Mouse (Mus musculus) left cerebral cortex, postnatal 25 days (tissue): ENCODE results near the gene Ptges3. TPM values are rescaled to one million over a fixed set of nuclear protein-coding genes. Genes with fewer than 3 reads are reported as not detected.
A peak's percentile ranks its signal among the peaks of the same experiment; 100 is the strongest.

ENCODE experiments used
- DNase-seq, 2 experiments: peaks; one replicate each; pipeline ENCODE4 v3.0.0; 2022; ENCODE audit warnings: low spot score in 2 of 2, mixed read lengths in 1 of 2
- intact Hi-C: fragments of 180-260 bp; cut with DNase I; formaldehyde crosslinking; loops from one replicate; pipeline ENCODE4 v1.15.1; 2025
- total RNA-seq, 2 experiments: library from RNA; stranded (reverse); gene quantifications; 2 replicates each; pipeline ENCODE4 v1.2.3; 2021

Ptges3 gene
- 100 to 1,000 TPM; 127 to 132 TPM for total RNA-seq

DNA sequence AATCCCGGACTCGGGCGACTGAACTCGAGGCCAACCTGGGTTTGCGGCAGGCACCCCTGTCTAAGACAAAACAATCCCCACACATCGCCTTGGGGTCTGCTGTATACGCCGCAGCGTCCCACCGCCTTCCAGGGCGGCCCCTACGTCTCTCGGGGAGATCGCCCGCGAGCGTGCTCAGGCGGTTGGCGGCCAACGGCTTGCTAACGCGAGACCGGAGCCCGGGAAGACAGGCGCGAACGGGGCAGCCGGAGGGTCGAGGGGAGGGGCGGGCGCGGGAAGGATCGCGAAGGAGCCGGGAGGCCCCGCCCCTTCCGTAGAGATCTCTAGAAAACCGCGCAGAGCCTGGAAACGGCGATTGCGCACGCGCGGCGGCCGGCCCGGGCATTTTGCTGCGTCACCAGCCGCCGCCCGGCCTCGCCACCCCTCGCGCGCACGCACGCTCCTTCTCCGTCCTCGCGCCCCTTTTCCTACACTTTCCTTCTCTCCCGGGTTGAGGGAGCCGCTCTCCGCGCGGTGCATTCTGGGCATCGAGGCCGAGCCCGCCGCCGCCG, at the start of gene Ptges3:
Ptges3 (plus strand) TSS at position 354 of the 551 bp plus-strand sequence.
- intact Hi-C loops = loop anchor here (2.0 kb wide), 2 partner anchors 22 to 24 kb away; partner anchors contain the start of gene Atp5b
- DNase-seq = peak; percentile 97 to 98

DNA sequence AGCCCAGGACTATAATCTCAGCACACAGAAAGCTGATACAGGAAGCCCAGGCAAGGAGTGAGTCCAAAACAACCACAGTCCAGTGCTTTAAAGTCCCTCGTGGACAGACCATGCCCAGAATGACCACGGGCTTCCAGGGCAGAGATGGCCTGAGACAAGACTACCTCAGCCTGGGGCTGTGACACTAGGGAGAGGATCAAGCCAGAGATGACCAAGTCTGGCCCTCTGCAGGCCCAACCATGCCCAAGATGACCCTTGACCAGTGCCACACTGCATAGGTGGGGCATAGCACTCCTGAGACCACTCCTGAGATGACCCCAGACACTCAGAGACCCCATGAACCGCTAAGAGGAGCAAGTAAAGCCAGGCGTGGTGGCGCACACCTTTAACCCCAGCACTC, 49.0 kb upstream of the Ptges3 start:
- intact Hi-C loops = loop anchor here (2.0 to 5.0 kb wide), 3 partner anchors 65 to 312 kb away; no protein-coding TSS in a partner anchor
- DNase-seq = no peak

GRCm38 (mm10) chr10:128015068-128015934, 43.5 kb upstream of the Ptges3 start, which contains the start of gene Prim1:
TSS of gene Prim1 (plus strand) at chr10:128015168.
- peak; percentile 81 to 82 for DNase-seq
- intact Hi-C loops = no loop called here

GRCm38 (mm10) chr10:128022196-128022595, 36.6 kb upstream of the Ptges3 start:
- intact Hi-C loops = no loop called here
- DNase-seq = no peak

- no peak for DNase-seq
- intact Hi-C loops = no loop called here
Measured at GRCm38 (mm10) chr10:128023496-128023895, 35.3 kb upstream of the Ptges3 start.

DNA sequence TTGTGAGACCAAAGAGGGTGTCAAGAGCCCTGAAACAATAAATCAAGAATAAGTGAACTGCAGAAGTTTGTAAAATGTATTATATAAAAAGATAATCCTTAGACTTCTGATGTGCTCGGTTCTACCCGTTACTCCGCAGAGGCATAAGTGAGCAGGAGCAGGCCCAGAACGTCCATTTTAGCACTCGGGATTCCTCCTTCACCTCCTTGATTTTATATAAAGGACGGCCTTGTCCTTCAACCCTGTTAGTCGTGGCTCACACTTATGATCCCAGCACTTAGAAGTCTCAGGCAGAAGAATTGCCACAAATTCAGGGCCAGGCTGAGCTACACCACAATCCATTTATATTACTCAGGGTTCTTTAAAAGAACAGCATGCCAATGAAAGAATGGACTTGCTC, 28.8 kb upstream of the Ptges3 start:
- DNase-seq = no peak
- intact Hi-C loops = no loop called here

- DNase-seq = no peak
- intact Hi-C loops = no loop called here
Measured at GRCm38 (mm10) chr10:128030860-128031259, 27.9 kb upstream of the Ptges3 start.

DNA sequence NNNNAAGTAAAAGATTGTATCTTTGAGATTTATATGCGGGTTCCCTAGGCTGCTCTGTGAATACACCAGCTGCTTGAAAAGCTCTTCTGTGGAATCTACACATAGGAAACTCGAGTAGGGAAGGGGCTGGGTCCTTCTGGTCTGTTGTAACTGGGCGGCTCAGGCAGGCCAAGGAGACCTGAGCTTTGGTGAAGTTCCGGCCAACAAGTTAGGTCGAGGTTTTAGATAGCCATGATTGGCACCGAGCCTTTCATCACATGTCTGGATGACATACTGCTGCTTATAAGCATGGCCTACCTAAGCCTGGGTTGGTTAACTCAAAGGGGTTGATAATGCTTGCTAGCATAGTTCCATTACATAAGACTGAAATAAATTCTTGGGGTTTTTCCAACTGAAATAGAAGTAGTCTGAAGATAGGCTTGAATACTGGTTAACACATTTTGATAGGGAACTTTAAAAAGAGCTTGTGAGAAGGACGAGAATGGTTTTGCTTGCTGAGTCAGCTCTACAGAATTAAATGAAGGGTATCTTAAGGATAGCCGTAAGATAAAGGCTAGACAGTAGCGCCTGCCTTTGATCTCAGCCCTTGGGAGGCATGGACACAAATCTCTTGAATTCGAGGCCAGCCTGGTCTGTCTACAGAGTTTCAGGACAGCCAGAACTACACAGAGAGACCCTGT, 21.9 kb upstream of the Ptges3 start:
- intact Hi-C loops = loop anchor here (2.0 kb wide), 1 partner anchor 22 kb away; the partner anchor contains the start of gene Ptges3
- DNase-seq = peak; percentile 38 to 56

GRCm38 (mm10) chr10:128037921-128038320, 20.8 kb upstream of the Ptges3 start:
- no peak for DNase-seq
- intact Hi-C loops = loop anchor here (2.0 kb wide), 1 partner anchor 21 kb away; the partner anchor contains the start of gene Ptges3

DNA sequence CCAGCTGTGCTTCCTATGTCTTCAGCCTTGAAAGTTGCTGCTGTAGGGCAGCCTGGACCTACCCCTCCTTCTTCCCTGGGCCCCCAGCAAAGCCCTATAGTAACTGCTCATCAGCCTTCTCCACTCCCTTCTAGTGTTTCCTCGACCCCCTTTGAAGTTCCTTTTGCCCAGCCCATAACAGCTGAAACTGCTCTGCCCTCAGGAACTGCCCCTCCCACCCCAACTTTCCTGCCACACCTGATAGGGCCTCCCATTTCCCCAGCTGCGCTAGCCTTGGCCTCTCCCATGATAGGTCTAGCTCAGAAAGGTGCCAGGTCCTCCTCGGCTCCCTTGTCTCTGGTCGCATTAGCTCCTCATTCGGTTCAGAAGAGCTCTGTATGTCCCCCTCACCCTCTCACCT, 19.6 kb upstream of the Ptges3 start:
- intact Hi-C loops = no loop called here

DNA sequence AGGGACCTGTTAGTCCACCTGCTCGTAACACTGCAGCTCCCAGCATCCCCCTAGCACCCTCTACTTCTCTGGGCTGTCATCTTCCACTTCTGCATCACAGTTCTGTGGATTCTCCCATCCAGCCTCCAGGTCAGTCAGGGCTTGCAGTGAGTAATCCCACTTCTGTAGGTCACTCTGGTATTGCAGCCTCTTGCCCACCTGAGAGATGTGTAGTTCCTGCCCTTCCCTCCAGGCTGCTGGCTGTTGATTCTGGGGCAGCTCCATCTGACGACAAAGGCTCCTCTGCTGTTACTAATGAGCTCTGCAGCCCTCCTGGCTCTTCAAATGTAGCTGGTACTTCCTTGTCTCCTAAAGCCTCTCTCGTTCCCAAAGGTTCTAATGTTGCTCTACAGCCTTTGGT, 18.9 kb upstream of the Ptges3 start:
- DNase-seq = no peak
- intact Hi-C loops = no loop called here

More for the DNA sequence above, 19.6 kb upstream of the Ptges3 start:
- no peak for DNase-seq

DNA sequence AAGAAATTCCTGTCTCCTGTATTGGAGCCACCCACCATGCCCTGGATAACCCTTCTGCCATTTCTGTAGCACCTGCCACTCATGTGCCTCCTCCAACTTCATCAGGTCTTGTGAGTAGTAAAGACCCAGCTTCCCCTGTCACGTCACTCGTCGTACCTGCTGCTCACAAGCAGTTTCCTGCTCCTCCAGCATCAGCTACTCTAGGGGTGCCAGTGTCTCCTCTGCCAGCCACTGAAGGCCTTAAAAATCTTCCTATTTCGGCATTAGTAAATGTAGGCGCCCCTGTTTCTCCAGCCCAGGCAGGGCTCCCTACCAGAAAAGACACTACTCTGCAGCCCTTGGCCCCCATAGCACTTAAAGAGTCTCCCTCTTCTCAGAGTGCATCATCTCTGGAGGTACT, 18.5 kb upstream of the Ptges3 start:
- no peak for DNase-seq

GRCm38 (mm10) chr10:128041636-128042035, 17.1 kb upstream of the Ptges3 start:
- no peak for DNase-seq
- intact Hi-C loops = no loop called here

More for the DNA sequence above, 18.5 kb upstream of the Ptges3 start:
- intact Hi-C loops = no loop called here

DNA sequence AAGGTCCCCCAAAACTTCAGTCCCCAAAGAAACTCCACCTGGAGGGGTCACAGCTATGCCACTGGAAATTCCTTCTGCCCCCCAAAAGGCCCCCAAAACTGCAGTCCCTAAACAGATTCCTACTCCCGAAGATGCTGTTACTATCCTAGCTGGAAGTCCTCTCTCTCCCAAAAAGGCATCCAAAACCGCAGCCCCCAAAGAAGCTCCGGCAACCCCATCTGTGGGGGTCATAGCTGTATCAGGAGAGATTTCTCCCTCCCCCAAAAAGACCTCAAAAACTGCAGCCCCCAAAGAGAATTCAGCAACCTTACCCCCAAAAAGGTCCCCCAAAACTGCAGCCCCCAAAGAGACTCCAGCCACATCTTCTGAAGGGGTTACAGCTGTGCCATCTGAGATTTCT, 16.3 kb upstream of the Ptges3 start:
- intact Hi-C loops = no loop called here
- DNase-seq = no peak

DNA sequence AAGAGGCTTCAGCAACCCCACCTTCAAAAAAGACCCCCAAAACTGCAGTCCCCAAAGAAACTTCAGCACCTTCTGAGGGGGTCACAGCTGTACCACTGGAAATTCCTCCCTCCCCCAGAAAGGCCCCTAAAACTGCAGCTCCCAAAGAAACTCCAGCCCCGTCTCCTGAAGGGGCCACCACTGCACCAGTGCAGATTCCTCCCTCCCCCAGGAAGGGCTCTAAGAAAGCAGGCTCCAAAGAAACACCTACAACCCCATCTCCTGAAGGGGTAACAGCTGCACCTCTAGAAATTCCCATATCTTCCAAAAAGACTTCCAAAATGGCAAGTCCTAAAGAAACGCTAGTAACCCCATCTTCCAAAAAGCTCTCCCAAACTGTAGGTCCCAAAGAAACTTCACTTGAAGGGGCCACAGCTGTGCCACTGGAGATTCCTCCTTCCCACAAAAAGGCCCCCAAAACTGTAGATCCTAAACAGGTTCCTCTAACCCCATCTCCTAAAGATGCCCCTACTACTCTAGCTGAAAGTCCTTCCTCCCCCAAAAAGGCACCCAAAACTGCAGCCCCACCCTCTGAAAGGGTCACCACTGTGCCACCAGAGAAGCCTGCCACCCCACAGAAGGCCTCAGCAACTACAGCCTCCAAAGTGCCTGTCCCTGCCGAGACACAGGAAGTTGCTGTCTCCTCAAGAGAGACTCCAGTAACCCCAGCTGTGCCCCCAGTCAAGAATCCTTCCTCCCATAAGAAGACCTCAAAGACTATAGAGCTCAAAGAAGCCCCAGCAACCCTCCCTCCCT, 15.5 kb upstream of the Ptges3 start:
- no peak for DNase-seq
- intact Hi-C loops = no loop called here

DNA sequence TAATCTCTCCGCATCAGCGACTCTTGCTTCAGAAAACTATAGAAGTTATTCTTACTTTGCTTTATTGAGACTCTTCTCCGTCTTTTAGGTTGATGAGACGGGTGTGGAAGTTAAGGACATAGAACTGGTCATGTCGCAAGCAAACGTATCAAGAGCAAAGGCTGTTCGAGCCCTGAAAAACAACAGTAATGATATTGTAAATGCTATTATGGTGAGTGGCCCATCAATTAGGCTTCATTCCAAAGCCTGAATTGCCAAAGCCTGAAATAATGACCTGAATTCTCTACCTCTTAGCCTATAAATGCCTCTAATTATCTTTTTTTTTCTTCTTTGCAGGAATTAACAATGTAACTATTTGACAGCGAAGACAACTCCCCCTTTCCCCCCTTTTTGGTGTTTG, 10.6 kb upstream of the Ptges3 start:
- no peak for DNase-seq
- intact Hi-C loops = no loop called here

DNA sequence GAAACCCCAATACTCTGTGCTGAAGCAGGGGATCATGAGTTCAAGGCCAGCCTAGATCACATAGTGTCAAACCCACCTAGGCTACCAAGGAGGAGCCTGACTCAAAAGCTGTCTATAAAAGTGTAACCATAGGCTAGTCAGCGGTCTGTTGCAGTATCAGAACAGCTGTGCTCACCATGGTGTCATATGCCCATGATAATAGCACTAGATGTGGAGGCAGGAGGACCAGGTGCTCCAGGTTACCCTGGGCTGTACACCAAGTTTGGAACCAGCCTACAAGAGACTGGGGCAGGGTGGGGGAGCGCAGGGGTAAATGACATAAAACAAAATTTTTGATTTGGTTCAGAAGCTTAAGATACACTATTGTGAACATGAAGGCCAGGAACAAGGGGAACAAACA, 9.0 kb upstream of the Ptges3 start:
- no peak for DNase-seq

DNA sequence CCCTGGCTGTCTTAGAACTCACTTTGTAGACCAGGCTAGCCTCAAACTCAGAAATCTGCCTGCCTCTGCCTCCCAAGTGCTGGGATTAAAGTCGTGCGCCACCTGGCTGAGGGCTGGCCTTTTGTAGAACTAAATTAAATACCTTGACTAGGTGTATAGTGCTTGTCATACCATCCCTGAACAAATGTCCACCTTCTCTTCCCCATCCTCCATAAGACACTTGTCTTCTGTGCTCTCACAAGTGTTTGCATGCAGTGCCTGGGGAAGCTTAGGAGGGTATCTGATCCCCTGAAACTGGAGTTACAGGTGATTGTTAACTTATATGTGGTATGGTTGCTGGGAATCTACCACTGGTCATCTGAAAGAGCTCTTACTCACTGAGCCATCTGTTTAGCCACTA, 8.4 kb upstream of the Ptges3 start:
- no peak for DNase-seq
- intact Hi-C loops = no loop called here

More for the DNA sequence above, 9.0 kb upstream of the Ptges3 start:
- intact Hi-C loops = no loop called here

- DNase-seq = no peak
- intact Hi-C loops = no loop called here
Measured at GRCm38 (mm10) chr10:128051589-128051988, 7.2 kb upstream of the Ptges3 start.
